Mouse (Mus musculus) heart, adult 9 months (tissue): ENCODE measurements around the gene Saxo1.

ENCODE experiments used
- DNase-seq, 2 experiments: peaks; one replicate each; pipeline ENCODE4 v3.0.0; 2022; ENCODE audit warnings: low spot score in 2 of 2

The Saxo1 gene

GRCm38 (mm10) chr4:86425581-86425980 is 132.5 kb downstream of the Saxo1 start:
- DNase-seq, result no peak

- no peak for DNase-seq
These were observed 135.5 kb downstream of the Saxo1 start for GRCm38 (mm10) chr4:86422586-86422985.

- no peak for DNase-seq
These were observed 141.6 kb downstream of the Saxo1 start for GRCm38 (mm10) chr4:86416401-86417025.

DNA sequence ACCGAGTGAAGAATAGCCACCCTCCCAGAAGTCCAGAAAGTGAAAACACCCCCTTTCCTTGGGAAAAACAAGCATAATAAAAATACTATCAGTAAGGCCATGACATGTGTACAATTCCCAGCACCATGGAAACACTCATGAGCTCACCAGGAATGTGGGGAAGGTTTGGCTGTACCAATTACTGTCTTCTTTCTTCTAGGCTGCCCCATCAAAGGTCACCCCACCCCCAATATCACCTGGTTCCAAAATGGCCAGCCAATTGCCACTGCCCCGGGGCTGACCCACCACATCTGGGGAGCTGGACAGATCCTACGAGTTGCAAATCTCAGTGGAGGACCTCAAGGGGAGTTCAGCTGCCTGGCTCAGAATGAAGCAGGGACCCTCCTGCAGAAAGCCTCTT is 144.7 kb downstream of the Saxo1 start:
- no peak for DNase-seq

GRCm38 (mm10) chr4:86410946-86411345 is 147.2 kb downstream of the Saxo1 start:
- DNase-seq, result no peak

- DNase-seq, result no peak
These were observed 149.7 kb downstream of the Saxo1 start for GRCm38 (mm10) chr4:86408421-86408820.

GRCm38 (mm10) chr4:86407200-86407527 is 151.0 kb downstream of the Saxo1 start:
- DNase-seq, result no peak

- DNase-seq, result no peak
These were observed 151.5 kb downstream of the Saxo1 start for GRCm38 (mm10) chr4:86406501-86407199.

- no peak for DNase-seq
These were observed 157.0 kb downstream of the Saxo1 start for GRCm38 (mm10) chr4:86401116-86401515.

GRCm38 (mm10) chr4:86397470-86397869 is 160.7 kb downstream of the Saxo1 start:
- no peak for DNase-seq

DNA sequence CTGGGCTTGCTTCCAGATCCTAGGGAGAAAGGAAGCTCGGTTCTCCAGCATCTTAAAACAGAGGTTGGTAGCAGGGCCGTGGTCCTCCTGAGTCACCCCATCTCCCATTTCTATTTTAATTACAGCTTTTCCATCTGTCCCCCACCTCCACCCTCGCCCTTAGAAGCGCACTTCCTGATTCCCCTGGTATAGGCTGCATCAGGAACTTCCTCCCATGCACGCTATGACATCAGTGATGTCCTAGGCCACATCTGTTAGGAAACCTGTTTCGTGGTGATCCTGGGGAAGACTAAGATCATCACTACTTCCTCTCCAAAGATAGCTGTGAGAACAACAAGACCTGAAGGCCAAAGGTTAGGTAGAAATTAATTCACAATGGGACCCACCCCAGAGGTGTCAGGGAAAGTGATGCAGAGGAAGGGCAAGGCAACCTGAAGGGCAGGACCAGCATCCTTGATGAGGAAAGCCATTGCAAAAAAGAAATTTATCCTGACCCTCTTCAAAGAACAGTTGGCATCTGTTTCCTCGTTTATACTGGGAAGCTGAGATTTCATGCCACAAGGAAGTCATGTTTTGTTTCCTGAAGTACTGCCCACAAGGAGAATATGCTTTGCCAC is 161.3 kb downstream of the Saxo1 start:
- peak in 1 of 2 experiments; percentile 42 for DNase-seq

- DNase-seq, result peak; percentile 27 to 44
These were observed 162.5 kb downstream of the Saxo1 start for GRCm38 (mm10) chr4:86395636-86396035.
